Mouse (Mus musculus) MEL (cell line): Measurements from ENCODE around the gene Gpc3. TPM values are rescaled to one million over a fixed set of nuclear protein-coding genes. Genes with fewer than 3 reads are reported as not detected.

ENCODE experiments used
- DNase-seq: peaks from one replicate; pipeline ENCODE4 v3.0.0; 2011; ENCODE audit warnings: low read depth, low spot score
- H3K27ac ChIP-seq: 2 replicates; pipeline ENCODE4 v1.5.1; 2012; ENCODE audit warnings: low read depth, mild to moderate bottlenecking, control low read depth, low read length, moderate library complexity; ENCODE audit not compliant: control insufficient read depth
- H3K27me3 ChIP-seq, 2 experiments: fragments of 150-350 bp in 1 of 2; sonication (generic) in 1 of 2; 2 replicates each; pipeline ENCODE4 v1.6.1; 2012; ENCODE audit warnings: low read length in 2 of 2, mild to moderate bottlenecking in 2 of 2, improper control_type of control experiment in 1 of 2, moderate library complexity in 1 of 2; ENCODE audit not compliant: insufficient read depth in 2 of 2, control insufficient read depth in 1 of 2
- H3K36me3 ChIP-seq, 2 experiments: 2 replicates each; pipeline ENCODE4 v1.6.1; 2012 to 2014; ENCODE audit warnings: low read length in 2 of 2, improper control_type of control experiment in 1 of 2, inconsistent platforms in 1 of 2, mild to moderate bottlenecking in 1 of 2; ENCODE audit not compliant: insufficient read depth in 2 of 2, control insufficient read depth in 1 of 2
- H3K4me1 ChIP-seq, 2 experiments: fragments of 150-350 bp in 1 of 2; sonication (generic) in 1 of 2; 2 replicates each; pipeline ENCODE4 v1.6.1; 2012; ENCODE audit warnings: low read length in 2 of 2, improper control_type of control experiment in 1 of 2, mild to moderate bottlenecking in 1 of 2; ENCODE audit not compliant: insufficient read depth in 2 of 2, control insufficient read depth in 1 of 2
- H3K4me3 ChIP-seq, 2 experiments: fragments of 150-350 bp in 1 of 2; sonication (generic) in 1 of 2; 2 replicates each; pipeline ENCODE4 v1.5.1; 2012; ENCODE audit warnings: low read depth in 2 of 2, low read length in 2 of 2, mild to moderate bottlenecking in 2 of 2, moderate library complexity in 2 of 2, control low read depth in 1 of 2, improper control_type of control experiment in 1 of 2; ENCODE audit not compliant: control insufficient read depth in 1 of 2, insufficient read depth in 1 of 2
- H3K79me2 ChIP-seq: 2 replicates; pipeline ENCODE4 v1.6.1; 2012; ENCODE audit warnings: mild to moderate bottlenecking, low read length, moderate library complexity; ENCODE audit not compliant: control insufficient read depth, poor library complexity, insufficient read depth
- H3K9ac ChIP-seq: 2 replicates; pipeline ENCODE4 v1.6.1; 2012; ENCODE audit warnings: low read depth, mild to moderate bottlenecking, control low read depth, low read length, moderate library complexity; ENCODE audit not compliant: control insufficient read depth, poor library complexity, severe bottlenecking
- H3K9me3 ChIP-seq: fragments of 150-350 bp; sonication (generic); replicated peaks from 2 replicates; pipeline ENCODE4 v1.6.1; 2012; ENCODE audit warnings: mild to moderate bottlenecking, low read length, improper control_type of control experiment, moderate library complexity; ENCODE audit not compliant: insufficient read depth
- CHD1 ChIP-seq: IDR thresholded peaks from 2 replicates; pipeline ENCODE4 v1.6.1; 2012; ENCODE audit warnings: low read depth, mild to moderate bottlenecking, inconsistent platforms, low read length, improper control_type of control experiment
- CTCF ChIP-seq, 3 experiments: IDR thresholded peaks in 2 of 3; conservative IDR thresholded peaks in 1 of 3; 2 replicates each; pipeline ENCODE4 v1.5.1; 2011 to 2012; ENCODE audit warnings: low read length in 3 of 3, low read depth in 2 of 3, mild to moderate bottlenecking in 2 of 3, improper control_type of control experiment in 1 of 3, inconsistent platforms in 1 of 3, mixed read lengths in 1 of 3, moderate library complexity in 1 of 3; ENCODE audit not compliant: control insufficient read depth in 1 of 3, insufficient read depth in 1 of 3, poor library complexity in 1 of 3, severe bottlenecking in 1 of 3
- ETS1 ChIP-seq: IDR thresholded peaks from 2 replicates; pipeline ENCODE4 v1.6.1; 2012; ENCODE audit warnings: low read depth, mild to moderate bottlenecking, inconsistent platforms, low read length, improper control_type of control experiment, moderate library complexity
- GABPA ChIP-seq: IDR thresholded peaks from 2 replicates; pipeline ENCODE4 v1.6.1; 2012; ENCODE audit warnings: low read depth, mild to moderate bottlenecking, inconsistent platforms, low read length, improper control_type of control experiment, moderate library complexity
- GATA1 ChIP-seq: IDR thresholded peaks from 2 replicates; pipeline ENCODE4 v1.6.1; 2011; ENCODE audit warnings: low read depth, low read length, improper control_type of control experiment
- HCFC1 ChIP-seq: IDR thresholded peaks from 2 replicates; pipeline ENCODE4 v1.6.1; 2012; ENCODE audit warnings: low read depth, mild to moderate bottlenecking, inconsistent platforms, low read length, improper control_type of control experiment, moderate library complexity
- JUND ChIP-seq: IDR thresholded peaks from 2 replicates; pipeline ENCODE4 v1.6.1; 2011; ENCODE audit warnings: low read depth, mild to moderate bottlenecking, improper control_type of control experiment, low read length
- KAT2A ChIP-seq: conservative IDR thresholded peaks from 2 replicates; pipeline ENCODE4 v1.6.1; 2012; ENCODE audit warnings: low read depth, low read length, improper control_type of control experiment, inconsistent platforms
- MAX ChIP-seq: IDR thresholded peaks from 2 replicates; pipeline ENCODE4 v1.6.1; 2011; ENCODE audit warnings: low read length, improper control_type of control experiment
- MXI1 ChIP-seq: IDR thresholded peaks from 2 replicates; pipeline ENCODE4 v1.6.1; 2011; ENCODE audit warnings: mild to moderate bottlenecking, low read depth, low read length, improper control_type of control experiment
- MYC ChIP-seq: IDR thresholded peaks from 2 replicates; pipeline ENCODE4 v1.6.1; 2011; ENCODE audit warnings: low read depth, mild to moderate bottlenecking, low read length, improper control_type of control experiment, moderate library complexity
- NELFE ChIP-seq: IDR thresholded peaks from 2 replicates; pipeline ENCODE4 v1.6.1; 2011; ENCODE audit warnings: low read depth, low read length, improper control_type of control experiment
- POLR2AphosphoS2 ChIP-seq: IDR thresholded peaks from 2 replicates; pipeline ENCODE4 v1.6.1; 2011; ENCODE audit warnings: low read length, improper control_type of control experiment
- POLR2AphosphoS5 ChIP-seq: IDR thresholded peaks from 2 replicates; pipeline ENCODE4 v1.6.1; 2012; ENCODE audit warnings: low read depth, borderline replicate concordance, mild to moderate bottlenecking, inconsistent platforms, low read length, moderate library complexity, mixed read lengths
- SIN3A ChIP-seq: IDR thresholded peaks from 2 replicates; pipeline ENCODE4 v1.6.1; 2012; ENCODE audit warnings: low read length, improper control_type of control experiment, inconsistent platforms
- TCF12 ChIP-seq: IDR thresholded peaks from 2 replicates; pipeline ENCODE4 v1.6.1; 2014; ENCODE audit warnings: low read depth, mild to moderate bottlenecking, inconsistent platforms, low read length, improper control_type of control experiment, moderate library complexity
- UBTF ChIP-seq: IDR thresholded peaks from 2 replicates; pipeline ENCODE4 v1.6.1; 2012; ENCODE audit warnings: low read depth, mild to moderate bottlenecking, inconsistent platforms, low read length, improper control_type of control experiment, moderate library complexity, borderline replicate concordance; ENCODE audit not compliant: insufficient read depth
- USF2 ChIP-seq, 2 experiments: IDR thresholded peaks; 2 replicates each; pipeline ENCODE4 v1.6.1; 2011 to 2012; ENCODE audit warnings: improper control_type of control experiment in 2 of 2, low read length in 2 of 2, borderline replicate concordance in 1 of 2, inconsistent platforms in 1 of 2, low read depth in 1 of 2, mild to moderate bottlenecking in 1 of 2; ENCODE audit not compliant: insufficient read depth in 1 of 2
- ZC3H11A ChIP-seq: IDR thresholded peaks from 2 replicates; pipeline ENCODE4 v1.6.1; 2012; ENCODE audit warnings: low read depth, mild to moderate bottlenecking, inconsistent platforms, low read length, improper control_type of control experiment
- ZKSCAN1 ChIP-seq: IDR thresholded peaks from 2 replicates; pipeline ENCODE4 v1.6.1; 2012; ENCODE audit warnings: low read depth, mild to moderate bottlenecking, inconsistent platforms, low read length, improper control_type of control experiment, moderate library complexity
- ZNF384 ChIP-seq: IDR thresholded peaks from 2 replicates; pipeline ENCODE4 v1.6.1; 2012; ENCODE audit warnings: low read depth, mild to moderate bottlenecking, inconsistent platforms, low read length, improper control_type of control experiment
- polyA plus RNA-seq, 2 experiments: library from polyadenylated mRNA; stranded (reverse) in 1 of 2; unstranded in 1 of 2; fragments of >175 nt in 1 of 2; fragments of >200 nt in 1 of 2; gene quantifications; 2 replicates each; pipeline versions ENCODE4 v1.2.1 to v1.2.4; 2012; ENCODE audit warnings: low replicate concordance in 2 of 2, low read depth in 1 of 2; ENCODE audit not compliant: insufficient read length in 2 of 2, insufficient read depth in 1 of 2, missing spikeins in 1 of 2
- total RNA-seq: library from RNA; depleted of rRNA; stranded (reverse); fragments of 300-350 nt; gene quantifications from 2 replicates; pipeline ENCODE4 v1.2.3, GENCODE M21; 2012

Gpc3 gene
- total and polyA plus RNA-seq, 3 experiments, result not detected

DNA sequence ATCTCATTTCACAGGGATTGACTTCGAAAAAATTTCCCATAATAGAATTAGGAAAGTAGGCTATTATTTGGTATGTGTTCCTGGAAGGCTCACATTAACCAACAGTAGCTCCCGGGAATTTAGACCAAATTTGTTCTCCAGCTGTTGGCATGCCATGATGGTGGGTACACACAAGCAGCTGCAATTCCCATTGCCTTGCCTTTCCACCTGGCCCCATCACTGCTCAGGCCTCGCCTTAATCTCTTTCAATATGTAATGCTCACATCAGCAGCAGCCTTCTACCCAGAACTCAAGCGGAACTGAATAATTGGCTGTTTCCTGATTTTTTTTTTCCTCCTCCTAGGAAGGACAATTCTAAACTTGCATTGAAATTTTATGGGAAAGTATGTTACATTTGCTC lies 102.6 kb downstream of the Gpc3 start:
- no peak overlapping the region for H3K4me3 ChIP-seq
- H3K79me2 ChIP-seq, result no peaks in the 10 kb centered on the region
- H3K4me1 ChIP-seq, result no peaks in the 10 kb centered on the region
- H3K27me3 ChIP-seq, result no peaks in the 10 kb centered on the region
- H3K36me3 ChIP-seq, result no peaks in the 10 kb centered on the region
- no peak overlapping the region for H3K9ac ChIP-seq
- no peak overlapping the region for H3K27ac ChIP-seq
- DNase-seq, result no peak
- TF ChIP-seq MYC, result no peak
- TF ChIP-seq MXI1, result no peak
- TF ChIP-seq ZKSCAN1, result no peak
- no peak for TF ChIP-seq SIN3A
- TF ChIP-seq JUND, result no peak
- TF ChIP-seq HCFC1, result no peak
- no peak for TF ChIP-seq UBTF
- TF ChIP-seq ZC3H11A, result no peak
- TF ChIP-seq NELFE, result no peak
- TF ChIP-seq ZNF384, result no peak
- TF ChIP-seq, all 39 proteins: peak for 0
- H3K9me3 ChIP-seq, result no peaks in the 10 kb centered on the region

DNA sequence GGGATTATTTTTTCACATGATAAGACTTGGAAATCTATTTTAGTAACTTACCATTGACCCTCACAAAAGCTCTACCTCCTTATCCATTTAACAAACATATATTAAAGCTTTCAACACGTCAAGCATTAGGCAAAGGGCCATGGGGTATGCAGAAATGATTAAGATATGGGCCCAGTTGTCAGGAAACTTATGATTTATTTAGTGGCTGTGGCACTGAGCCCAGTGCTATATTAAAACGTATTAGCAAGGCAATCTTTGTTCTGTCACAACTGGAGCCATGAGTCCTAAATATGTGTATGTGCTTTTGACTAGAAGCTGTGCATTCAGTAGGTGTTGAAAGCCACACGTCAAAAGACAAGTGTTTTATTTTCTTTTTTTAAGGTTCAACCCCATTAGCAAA lies 109.9 kb downstream of the Gpc3 start:
- no peak overlapping the region for H3K4me3 ChIP-seq
- no peak for DNase-seq
- no peaks in the 10 kb centered on the region for H3K36me3 ChIP-seq
- no peaks in the 10 kb centered on the region for H3K4me1 ChIP-seq
- no peaks in the 10 kb centered on the region for H3K27me3 ChIP-seq
- H3K79me2 ChIP-seq, result no peaks in the 10 kb centered on the region
- H3K27ac ChIP-seq, result no peak overlapping the region
- H3K9ac ChIP-seq, result no peak overlapping the region
- no peaks in the 10 kb centered on the region for H3K9me3 ChIP-seq
- no peak for TF ChIP-seq MYC
- TF ChIP-seq SIN3A, result no peak
- no peak for TF ChIP-seq POLR2AphosphoS2
- TF ChIP-seq JUND, result no peak
- no peak for TF ChIP-seq GABPA
- no peak for TF ChIP-seq ZC3H11A
- TF ChIP-seq POLR2AphosphoS5, result no peak
- TF ChIP-seq ZKSCAN1, result no peak
- no peak for TF ChIP-seq GATA1
- TF ChIP-seq USF2 (IDR thresholded peaks at IDR 0.05; ENCODE audit: borderline replicate concordance in 1 of 2, insufficient read depth in 1 of 2, low read depth in 1 of 2, low read length in 2 of 2), result no peak
- no peak for TF ChIP-seq TCF12
- TF ChIP-seq CTCF (IDR thresholded peaks at IDR 0.05 in 2 of 3, conservative IDR thresholded peaks at IDR 0.05 in 1 of 3; ENCODE audit: control insufficient read depth in 1 of 3, insufficient read depth in 1 of 3, low read depth in 2 of 3, low read length in 3 of 3, poor library complexity in 1 of 3, severe bottlenecking in 1 of 3), result no peak
- no peak for TF ChIP-seq ETS1
- no peak for TF ChIP-seq MAX
- no peak for TF ChIP-seq CHD1
- TF ChIP-seq KAT2A, result no peak
